Mouse (Mus musculus) gastrocnemius, adult 2 months (tissue): ENCODE measurements around the gene Galnt9. TPM values are rescaled to one million over a fixed set of nuclear protein-coding genes. Genes with fewer than 3 reads are reported as not detected.

Source experiments
- DNase-seq: peaks from one replicate; pipeline ENCODE4 v3.0.0; 2022
- H3K27ac ChIP-seq: fragments of 200-600 bp; 2 replicates; pipeline ENCODE4 v1.8.1; 2022; ENCODE audit warnings: mild to moderate bottlenecking
- H3K4me3 ChIP-seq: fragments of 200-600 bp; 2 replicates; pipeline ENCODE4 v1.8.1; 2022; ENCODE audit warnings: mild to moderate bottlenecking, moderate library complexity
- CTCF ChIP-seq: fragments of 200-600 bp; IDR thresholded peaks from 2 replicates; pipeline ENCODE4 v1.8.1; 2022; ENCODE audit warnings: antibody characterized with exemption, mild to moderate bottlenecking, moderate library complexity
- intact Hi-C: fragments of 180-260 bp; cut with DNase I; formaldehyde crosslinking; loops from one replicate; pipeline ENCODE4 v1.15.1; 2025
- total RNA-seq, 2 experiments: library from RNA; stranded (reverse); gene quantifications; 2 replicates each; pipeline ENCODE4 v1.2.3; 2021

Galnt9 gene
- total RNA-seq, 2 experiments from 2014 or later: not detected

GRCm38 (mm10) chr5:110546136-110546535 is 2.0 kb downstream of the Galnt9 start:
- intact Hi-C loops: no loop called here
- Histone ChIP-seq H3K4me3 (no peak overlapping the region), H3K27ac (no peak overlapping the region)
- no peak for DNase-seq
- TF ChIP-seq CTCF: no peak

GRCm38 (mm10) chr5:110546726-110547406 is 2.7 kb downstream of the Galnt9 start:
- H3K27ac ChIP-seq: no peak overlapping the region
- no peak for TF ChIP-seq CTCF

GRCm38 (mm10) chr5:110548446-110548845 is 4.3 kb downstream of the Galnt9 start:
- no peak for DNase-seq
- intact Hi-C loops: no loop called here
- TF ChIP-seq CTCF: no peak

More at GRCm38 (mm10) chr5:110546726-110547406, 2.7 kb downstream of the Galnt9 start:
- no peak for DNase-seq
- no peak overlapping the region for H3K4me3 ChIP-seq
- intact Hi-C loops: no loop called here

GRCm38 (mm10) chr5:110550189-110550588 is 6.0 kb downstream of the Galnt9 start:
- H3K4me3 ChIP-seq: no peak overlapping the region
- intact Hi-C loops: no loop called here
- DNase-seq: no peak
- H3K27ac ChIP-seq: no peak overlapping the region
- TF ChIP-seq CTCF: no peak

More at GRCm38 (mm10) chr5:110548446-110548845, 4.3 kb downstream of the Galnt9 start:
- H3K4me3 ChIP-seq: no peak overlapping the region
- no peak overlapping the region for H3K27ac ChIP-seq

- no peak for DNase-seq
- no peak overlapping the region for H3K27ac ChIP-seq
- intact Hi-C loops: no loop called here
- no peak overlapping the region for H3K4me3 ChIP-seq
- no peak for TF ChIP-seq CTCF
Measured at GRCm38 (mm10) chr5:110550841-110551240, 6.7 kb downstream of the Galnt9 start.

GRCm38 (mm10) chr5:110552005-110552404 is 7.8 kb downstream of the Galnt9 start:
- no peak for DNase-seq
- no peak overlapping the region for H3K4me3 ChIP-seq
- no peak for TF ChIP-seq CTCF
- intact Hi-C loops: no loop called here
- no peak overlapping the region for H3K27ac ChIP-seq

- no peak for DNase-seq
- Histone ChIP-seq H3K4me3 (no peak overlapping the region), H3K27ac (no peak overlapping the region)
- no peak for TF ChIP-seq CTCF
- intact Hi-C loops: no loop called here
Measured at GRCm38 (mm10) chr5:110553315-110553714, 9.2 kb downstream of the Galnt9 start.

- TF ChIP-seq CTCF: no peak
- Histone ChIP-seq H3K27ac (no peak overlapping the region), H3K4me3 (no peak overlapping the region)
- intact Hi-C loops: no loop called here
- no peak for DNase-seq
Measured at GRCm38 (mm10) chr5:110555198-110555597, 11.0 kb downstream of the Galnt9 start.

GRCm38 (mm10) chr5:110558368-110558767 is 14.2 kb downstream of the Galnt9 start:
- intact Hi-C loops: no loop called here
- Histone ChIP-seq H3K27ac (no peak overlapping the region), H3K4me3 (no peak overlapping the region)
- peak; percentile 70 for DNase-seq
- TF ChIP-seq CTCF: no peak

- no peak for TF ChIP-seq CTCF
- H3K4me3 ChIP-seq: no peak overlapping the region
- intact Hi-C loops: no loop called here
- no peak for DNase-seq
- H3K27ac ChIP-seq: no peak overlapping the region
Measured at GRCm38 (mm10) chr5:110559679-110560078, 15.5 kb downstream of the Galnt9 start.

GRCm38 (mm10) chr5:110562741-110563326 is 18.7 kb downstream of the Galnt9 start:
- TF ChIP-seq CTCF: no peak
- Histone ChIP-seq H3K4me3 (no peak overlapping the region), H3K27ac (no peak overlapping the region)
- DNase-seq: no peak
- intact Hi-C loops: no loop called here

- Histone ChIP-seq H3K4me3 (no peak overlapping the region), H3K27ac (no peak overlapping the region)
- intact Hi-C loops: no loop called here
- no peak for TF ChIP-seq CTCF
- no peak for DNase-seq
Measured at GRCm38 (mm10) chr5:110564986-110565644, 21.0 kb downstream of the Galnt9 start.

- no peak overlapping the region for H3K4me3 ChIP-seq
- no peak for TF ChIP-seq CTCF
Measured at GRCm38 (mm10) chr5:110567547-110567946, 23.4 kb downstream of the Galnt9 start.

More at GRCm38 (mm10) chr5:110567547-110567946, 23.4 kb downstream of the Galnt9 start:
- no peak overlapping the region for H3K27ac ChIP-seq
- intact Hi-C loops: no loop called here
- DNase-seq: no peak
